Mouse (Mus musculus): ENCODE measurements around the gene Filip1l.

DNA sequence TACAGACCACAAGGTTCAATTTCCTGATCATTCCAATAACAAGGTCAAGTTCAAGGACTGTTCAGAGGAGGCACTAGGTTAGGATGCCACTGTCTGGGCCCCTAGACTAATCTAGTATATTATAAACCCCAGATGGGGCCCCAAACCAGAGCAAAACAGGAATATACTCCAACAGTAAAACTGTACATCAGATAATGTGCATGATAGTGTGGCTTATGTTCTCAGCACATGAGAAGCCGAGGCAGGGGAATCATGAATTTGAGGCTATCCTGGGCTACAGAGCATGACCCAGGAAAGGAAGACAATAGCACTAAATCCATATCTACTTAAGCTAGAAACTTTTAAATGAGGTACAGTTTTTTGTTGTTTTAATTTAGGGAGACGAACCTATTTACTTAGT, 40.8 kb upstream of the Filip1l start:
- TF ChIP-seq POLR2A (IDR thresholded peaks at IDR 0.05; ENCODE audit: borderline replicate concordance, control insufficient read depth, low read depth, low read length) (no peak), CTCF (IDR thresholded peaks at IDR 0.05; ENCODE audit: control insufficient read depth, insufficient read depth, low read length) (no peak)
